Mouse (Mus musculus) embryonic facial prominence, embryonic 10.5 days (tissue): ENCODE data around the gene Sbds. TPM values are rescaled to one million over a fixed set of nuclear protein-coding genes. Genes with fewer than 3 reads are reported as not detected.
A peak's percentile ranks its signal among the peaks of the same experiment; 100 is the strongest.
"Not testable (repeated sequence)": the region's sequence is repeated elsewhere in the genome, so short reads cannot be mapped to it uniquely, and the experiment has no call there.

Experiments
- DNase-seq: peaks from one replicate; pipeline ENCODE4 v3.0.0-alpha.2; 2017; ENCODE audit warnings: low spot score
- H3K27ac ChIP-seq: fragments of 300-500 bp; sonication (generic); replicated peaks from 2 replicates; pipeline ENCODE4 v1.5.1; 2016; ENCODE audit warnings: mild to moderate bottlenecking
- H3K27me3 ChIP-seq: fragments of 300-500 bp; sonication (generic); replicated peaks from 2 replicates; pipeline ENCODE4 v1.6.1; 2016; ENCODE audit warnings: low read depth, mild to moderate bottlenecking; ENCODE audit not compliant: poor library complexity, severe bottlenecking
- H3K36me3 ChIP-seq: fragments of 300-500 bp; sonication (generic); replicated peaks from 2 replicates; pipeline ENCODE4 v1.6.1; 2016; ENCODE audit warnings: mild to moderate bottlenecking, moderate library complexity
- H3K4me1 ChIP-seq: fragments of 300-500 bp; sonication (generic); 2 replicates; pipeline ENCODE4 v1.6.1; 2016
- H3K4me3 ChIP-seq: fragments of 300-500 bp; sonication (generic); 2 replicates; pipeline ENCODE4 v1.5.1; 2016; ENCODE audit warnings: mild to moderate bottlenecking, moderate library complexity
- H3K9me3 ChIP-seq: fragments of 300-500 bp; sonication (generic); 2 replicates; pipeline ENCODE4 v1.6.1; 2016; ENCODE audit warnings: mild to moderate bottlenecking
- WGBS: fragments of 180-500 bp; shearing (Covaris S2); methylation state at CpG from one replicate; pipeline ENCODE4 v1.1.7; 2016; 5-methylcytosine and 5-hydroxymethylcytosine counted together
- polyA plus RNA-seq: library from polyadenylated mRNA; unstranded; fragments of >200 nt; fragmentation: Nextera tagmentation; extraction: Ambion mirVana; gene quantifications from 2 replicates; pipeline ENCODE4 v1.2.1, GENCODE M21; 2016

Gene Sbds
- polyA plus RNA-seq, 1 experiment from 2014 or later, result 69.9 TPM

DNA sequence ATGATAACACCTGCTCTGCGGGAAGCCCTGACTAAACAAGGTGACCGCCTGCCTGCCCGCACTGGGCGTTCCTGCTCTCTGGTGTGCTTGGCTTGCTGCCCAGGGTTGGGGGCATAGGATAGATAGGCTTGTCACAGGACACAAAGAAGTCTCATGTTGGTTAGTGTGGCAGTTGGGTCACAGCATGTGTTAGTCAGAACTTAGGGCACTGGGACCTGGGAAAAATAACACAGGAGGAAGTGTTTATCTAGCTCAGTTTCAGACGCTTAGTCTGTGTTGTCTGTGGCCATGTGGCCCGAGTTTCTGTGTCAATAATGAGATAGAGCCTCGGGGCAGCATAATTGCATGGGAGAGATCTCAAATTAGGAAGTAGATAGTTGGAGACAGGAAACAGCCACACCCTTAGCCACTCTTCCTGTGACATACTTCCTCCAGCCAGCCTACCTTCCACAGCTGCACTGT, 22.7 kb upstream of the Sbds start:
- Histone ChIP-seq H3K4me1 (no peaks in the 10 kb centered on the region), H3K4me3 (no peak overlapping the region), H3K27ac (no peak overlapping the region), H3K9me3 (0 out of 2 replicates have a peak, but pooled peaks cover under 1% of the 10 kb centered on the region), H3K36me3 (peaks cover 96% of the 10 kb centered on the region), H3K27me3 (no peaks in the 10 kb centered on the region)
- no peak for DNase-seq
- 86% methylated on average over 7 of the region's 7 CpGs for WGBS

GRCm38 (mm10) chr5:130275509-130275908, 20.2 kb upstream of the Sbds start:
- Histone ChIP-seq H3K4me1 (no peaks in the 10 kb centered on the region), H3K27ac (no peak overlapping the region), H3K36me3 (peaks cover 94% of the 10 kb centered on the region), H3K27me3 (no peaks in the 10 kb centered on the region), H3K4me3 (no peak overlapping the region), H3K9me3 (no peaks in the 10 kb centered on the region)
- no peak for DNase-seq
- WGBS, result 59% methylated on average over 4 of the region's 4 CpGs

DNA sequence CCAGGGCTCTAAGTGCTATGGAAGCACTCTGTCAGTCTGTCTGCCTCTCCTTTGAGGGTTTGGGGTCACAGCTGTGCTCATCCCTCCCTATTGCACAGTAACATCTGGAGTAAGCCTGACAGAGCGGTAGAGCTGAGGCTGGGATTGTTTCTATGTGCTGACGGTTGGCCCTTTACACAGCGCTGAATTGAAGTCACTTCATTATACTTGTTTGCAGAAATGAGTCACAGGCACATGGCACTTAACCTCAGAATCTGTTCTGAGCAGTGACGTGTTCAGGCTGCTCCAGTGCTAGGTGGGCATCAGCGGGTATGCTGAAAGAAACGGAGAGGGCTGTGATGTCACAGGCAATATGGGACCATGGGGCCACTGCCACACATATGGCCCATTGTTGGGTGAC, 17.7 kb upstream of the Sbds start:
- 95% methylated on average over 6 of the region's 6 CpGs for WGBS
- Histone ChIP-seq H3K36me3 (peaks cover 94% of the 10 kb centered on the region), H3K27me3 (no peaks in the 10 kb centered on the region), H3K4me3 (no peak overlapping the region), H3K4me1 (no peaks in the 10 kb centered on the region), H3K9me3 (no peaks in the 10 kb centered on the region), H3K27ac (no peak overlapping the region)
- DNase-seq, result no peak

GRCm38 (mm10) chr5:130272344-130272743, 17.0 kb upstream of the Sbds start:
- peak; percentile 15 for DNase-seq
- Histone ChIP-seq H3K36me3 (peaks cover 94% of the 10 kb centered on the region), H3K9me3 (no peaks in the 10 kb centered on the region), H3K27me3 (no peaks in the 10 kb centered on the region), H3K4me3 (no peak overlapping the region), H3K27ac (no peak overlapping the region), H3K4me1 (no peaks in the 10 kb centered on the region)
- 81% methylated on average over 1 of the region's 1 CpGs for WGBS

DNA sequence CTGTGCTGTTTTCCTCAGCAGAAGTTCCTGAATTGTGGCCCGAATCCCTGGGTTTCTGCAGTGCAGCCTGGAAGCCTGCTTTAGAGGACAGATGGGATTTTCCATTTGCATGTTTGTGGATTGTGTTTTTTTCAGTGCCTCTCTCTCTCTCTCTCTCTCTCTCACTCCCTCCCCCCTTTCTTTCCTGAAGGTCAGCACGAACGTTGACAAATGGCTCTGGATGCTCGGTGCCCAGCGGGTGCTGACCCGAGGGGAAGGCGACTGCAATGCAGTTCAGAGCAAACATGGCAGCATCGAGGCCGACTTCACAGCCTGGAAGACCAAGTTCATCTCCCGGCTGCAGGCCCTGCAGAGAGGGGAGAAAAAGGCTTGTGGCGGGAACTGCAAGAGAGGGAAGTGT, 13.6 kb upstream of the Sbds start:
- WGBS, result 87% methylated on average over 11 of the region's 11 CpGs
- Histone ChIP-seq H3K36me3 (peaks cover 97% of the 10 kb centered on the region), H3K27me3 (no peaks in the 10 kb centered on the region), H3K4me3 (no peak overlapping the region), H3K27ac (no peak overlapping the region), H3K4me1 (no peaks in the 10 kb centered on the region), H3K9me3 (no peaks in the 10 kb centered on the region)
- DNase-seq, result no peak

DNA sequence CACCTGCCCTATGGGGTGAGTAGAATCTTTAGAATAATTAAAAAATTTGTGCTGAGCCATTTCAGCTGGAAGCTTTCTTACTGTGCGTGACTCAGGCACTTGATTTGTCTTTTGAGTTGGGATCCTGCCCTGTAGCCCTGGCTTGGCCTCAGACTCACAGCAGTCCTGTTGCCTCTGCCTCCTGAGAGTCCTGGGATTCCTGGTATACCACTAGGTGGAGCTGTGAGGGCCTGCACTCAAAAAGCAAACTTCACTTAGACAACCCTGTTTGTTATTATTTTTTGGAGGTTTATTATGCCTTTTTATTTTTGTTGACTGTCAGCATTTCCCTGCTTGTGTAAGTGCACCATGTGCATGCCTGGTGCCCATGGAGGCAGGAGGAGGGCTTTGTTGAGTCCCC, 12.0 kb upstream of the Sbds start:
- H3K27me3 ChIP-seq, result no peaks in the 10 kb centered on the region
- H3K27ac ChIP-seq, result no peak overlapping the region
- 93% methylated on average over 1 of the region's 1 CpGs for WGBS
- no peak overlapping the region for H3K4me3 ChIP-seq
- no peaks in the 10 kb centered on the region for H3K4me1 ChIP-seq
- peak; percentile 17 for DNase-seq
- H3K36me3 ChIP-seq, result peaks cover 97% of the 10 kb centered on the region
- no peaks in the 10 kb centered on the region for H3K9me3 ChIP-seq

DNA sequence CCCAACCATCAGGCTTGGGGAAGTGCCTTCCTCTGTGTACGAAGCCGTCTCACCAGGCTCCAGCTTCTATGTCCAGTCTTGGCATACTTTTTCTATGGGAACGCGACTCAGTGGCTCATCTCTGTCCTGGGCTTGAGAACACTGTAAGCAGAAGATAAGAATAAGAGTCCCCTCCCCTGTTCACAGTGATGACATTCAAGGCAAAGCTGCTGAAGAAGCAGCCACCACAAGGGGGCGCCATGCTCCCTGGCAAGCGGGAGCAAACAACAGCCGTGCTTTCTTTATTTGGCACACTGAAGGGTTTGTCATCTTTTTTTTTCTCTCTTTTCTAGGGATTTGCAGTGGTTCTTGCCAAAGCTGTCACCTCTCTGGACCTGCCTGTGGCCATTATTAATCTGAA, 11.3 kb upstream of the Sbds start:
- Histone ChIP-seq H3K9me3 (no peaks in the 10 kb centered on the region), H3K36me3 (peaks cover 94% of the 10 kb centered on the region), H3K27ac (no peak overlapping the region), H3K4me3 (no peak overlapping the region), H3K4me1 (no peaks in the 10 kb centered on the region), H3K27me3 (no peaks in the 10 kb centered on the region)
- 88% methylated on average over 7 of the region's 7 CpGs for WGBS
- peak; percentile 55 for DNase-seq

GRCm38 (mm10) chr5:130264433-130265005, 9.2 kb upstream of the Sbds start:
- Histone ChIP-seq H3K27ac (no peak overlapping the region), H3K4me1 (no peaks in the 10 kb centered on the region), H3K9me3 (no peaks in the 10 kb centered on the region), H3K27me3 (no peaks in the 10 kb centered on the region), H3K4me3 (no peak overlapping the region), H3K36me3 (peaks cover 87% of the 10 kb centered on the region)
- no peak for DNase-seq
- 93% methylated on average over 6 of the region's 6 CpGs for WGBS

- WGBS, result 82% methylated on average over 11 of the region's 11 CpGs
- no peaks in the 10 kb centered on the region for H3K4me1 ChIP-seq
- H3K36me3 ChIP-seq, result peaks cover 82% of the 10 kb centered on the region
- no peak overlapping the region for H3K27ac ChIP-seq
- no peaks in the 10 kb centered on the region for H3K27me3 ChIP-seq
- no peaks in the 10 kb centered on the region for H3K9me3 ChIP-seq
- no peak overlapping the region for H3K4me3 ChIP-seq
- DNase-seq, result no peak
Observed at GRCm38 (mm10) chr5:130263454-130263853, 8.1 kb upstream of the Sbds start.

DNA sequence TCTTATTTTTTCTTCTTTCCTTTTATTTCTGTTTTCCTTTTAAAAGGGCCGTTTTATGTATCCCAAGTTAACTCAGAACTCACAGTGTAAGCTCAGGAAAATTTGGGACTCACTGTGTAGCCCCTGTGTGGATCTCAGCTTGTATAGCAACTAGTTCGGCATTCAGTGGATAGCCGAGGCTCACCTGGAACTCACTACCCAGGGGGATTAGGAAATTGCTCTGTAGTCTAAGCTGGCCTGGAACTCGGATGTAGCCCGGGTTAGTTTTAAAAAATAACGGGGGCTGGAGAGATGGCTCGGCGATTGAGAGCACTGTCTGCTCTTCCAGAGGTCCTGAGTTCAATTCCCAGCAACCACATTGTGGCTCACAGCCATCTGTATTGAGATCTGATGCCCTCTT, 2.0 kb upstream of the Sbds start:
- WGBS, result 10% methylated on average over 8 of the region's 8 CpGs
- Histone ChIP-seq H3K27ac (peak overlapping the region; percentile 87), H3K36me3 (peaks cover 38% of the 10 kb centered on the region), H3K4me1 (peaks cover 19% of the 10 kb centered on the region), H3K4me3 (peak overlapping the region; percentile 89), H3K9me3 (no peaks in the 10 kb centered on the region), H3K27me3 (no peaks in the 10 kb centered on the region)
- no peak for DNase-seq

- WGBS, result under 1% methylated on average over 25 of the region's 25 CpGs
- H3K27ac ChIP-seq, result peak overlapping the region; percentile 87
- peaks cover 19% of the 10 kb centered on the region for H3K4me1 ChIP-seq
- peak; percentile 93 for DNase-seq
- H3K9me3 ChIP-seq, result no peaks in the 10 kb centered on the region
- H3K27me3 ChIP-seq, result no peaks in the 10 kb centered on the region
- peaks cover 42% of the 10 kb centered on the region for H3K36me3 ChIP-seq
- peak overlapping the region; percentile 89 for H3K4me3 ChIP-seq
Observed at GRCm38 (mm10) chr5:130256678-130257271, 1.4 kb upstream of the Sbds start.

DNA sequence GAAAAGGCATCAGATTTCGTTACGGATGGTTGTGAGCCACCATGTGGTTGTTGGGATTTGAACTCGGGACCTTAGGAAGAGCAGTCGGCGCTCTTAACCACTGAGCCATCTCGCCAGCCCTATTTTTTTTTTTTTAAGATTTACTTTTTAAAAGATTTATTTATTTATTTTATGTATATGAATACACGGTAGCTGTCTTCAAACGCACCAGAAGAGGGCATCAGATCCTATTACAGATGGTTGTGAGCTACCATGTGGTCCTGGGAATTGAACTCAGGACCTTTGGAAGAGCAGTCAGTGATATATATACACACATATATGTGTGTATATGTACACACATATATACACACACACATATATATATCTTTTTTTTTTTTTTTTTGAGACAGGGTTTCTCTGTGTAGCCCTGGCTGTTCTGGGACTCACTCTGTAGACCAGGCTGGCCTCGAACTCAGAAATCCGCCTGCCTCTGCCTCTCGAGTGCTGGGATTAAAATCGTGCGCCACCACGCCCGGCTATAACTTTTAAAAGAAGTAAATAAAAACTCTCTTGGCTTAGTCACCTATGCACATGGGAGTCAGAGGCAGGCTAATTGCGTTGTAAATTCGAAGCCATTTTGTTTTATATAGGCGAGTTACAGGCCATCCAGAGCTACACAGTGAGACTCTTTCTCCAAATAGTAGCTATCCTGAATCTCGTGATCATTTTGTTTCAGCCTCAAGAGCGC, 632 bp upstream of the Sbds start:
- Histone ChIP-seq H3K36me3 (peaks cover 43% of the 10 kb centered on the region), H3K27ac (peak overlapping the region; percentile 79), H3K4me1 (peaks cover 19% of the 10 kb centered on the region), H3K4me3 (peak overlapping the region; percentile 89)
- not testable (repeated sequence) for DNase-seq, H3K27me3 ChIP-seq, H3K9me3 ChIP-seq
- WGBS, result 34% methylated on average over 20 of the region's 20 CpGs
